Mouse (Mus musculus) lung, adult 2 months (tissue): ENCODE data around the gene Serpini1.

Source experiments
- CTCF ChIP-seq: fragments of 200-500 bp; IDR thresholded peaks from 2 replicates; pipeline ENCODE4 v1.5.1; 2011; ENCODE audit warnings: mild to moderate bottlenecking, low read length, control low read depth; ENCODE audit not compliant: insufficient read depth
- POLR2A ChIP-seq: fragments of 200-500 bp; IDR thresholded peaks from 2 replicates; pipeline ENCODE4 v1.6.1; 2011; ENCODE audit warnings: low read depth, mild to moderate bottlenecking, control low read depth, low read length, borderline replicate concordance; ENCODE audit errors: extremely low read depth

- TF ChIP-seq CTCF (no peak), POLR2A (no peak)
These were observed 16.7 kb downstream of the Serpini1 start for GRCm38 (mm10) chr3:75574074-75574473.
